Mouse (Mus musculus) heart, postnatal 10 days (tissue): ENCODE data around the gene Med13l. TPM values are rescaled to one million over a fixed set of nuclear protein-coding genes. Genes with fewer than 3 reads are reported as not detected.

Source experiments
- DNase-seq, 2 experiments: peaks; one replicate each; pipeline ENCODE4 v3.0.0; 2021
- intact Hi-C: fragments of 180-260 bp; cut with DNase I; formaldehyde crosslinking; loops from one replicate; pipeline ENCODE4 v1.15.1; 2025
- total RNA-seq, 2 experiments: library from RNA; stranded (reverse); gene quantifications; 2 replicates each; pipeline ENCODE4 v1.2.3; 2021

Gene Med13l
- total RNA-seq, 2 experiments from 2014 or later = 33.8 to 41.6 TPM

GRCm38 (mm10) chr5:118716295-118717271 is 156.1 kb downstream of the Med13l start:
- no peak for DNase-seq
- intact Hi-C loops = no loop called here

GRCm38 (mm10) chr5:118717456-118717855 is 157.0 kb downstream of the Med13l start:
- intact Hi-C loops = no loop called here
- no peak for DNase-seq

- intact Hi-C loops = no loop called here
- no peak for DNase-seq
Measured at GRCm38 (mm10) chr5:118718070-118718469, 157.6 kb downstream of the Med13l start.

GRCm38 (mm10) chr5:118721416-118721815 is 160.9 kb downstream of the Med13l start:
- no peak for DNase-seq
- intact Hi-C loops = no loop called here

DNA sequence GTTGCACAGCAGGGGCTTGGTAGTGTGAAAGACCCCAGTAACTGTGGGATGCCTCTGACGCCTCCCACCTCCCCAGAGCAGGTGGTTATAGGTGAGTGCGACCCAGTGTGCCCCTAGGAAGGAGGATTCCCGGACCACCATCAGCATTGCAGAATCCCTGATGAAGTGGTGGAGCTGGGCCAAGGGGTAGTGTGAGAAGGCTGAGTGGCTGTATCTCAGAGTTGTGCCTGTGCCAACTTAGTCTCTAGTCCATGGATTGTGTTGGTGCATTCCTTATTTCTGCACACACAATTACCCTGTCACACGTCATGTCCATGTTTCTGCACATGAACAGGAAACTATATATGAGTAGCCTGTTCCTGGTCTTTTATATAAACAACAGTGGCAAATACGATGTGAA is 161.4 kb downstream of the Med13l start:
- intact Hi-C loops = no loop called here

DNA sequence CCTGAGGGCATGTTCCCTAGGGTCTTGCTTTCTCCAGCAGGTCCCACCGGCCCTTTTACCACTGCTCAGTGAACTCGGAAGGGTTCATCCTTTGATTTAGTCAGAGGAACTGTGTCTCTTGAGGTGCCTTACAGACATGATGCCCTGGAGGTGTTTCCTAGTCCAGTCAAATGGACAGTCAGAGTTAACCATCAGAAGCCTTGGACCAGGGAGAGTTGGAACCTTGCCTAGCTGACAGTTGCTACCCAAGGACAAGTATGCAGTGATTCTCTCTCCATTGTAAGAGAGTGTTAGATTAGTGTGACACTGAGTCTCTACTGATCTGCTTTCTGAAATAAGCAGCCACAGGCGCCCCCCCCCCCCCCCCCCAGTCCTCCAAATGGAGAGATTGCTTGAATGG is 162.0 kb downstream of the Med13l start:
- DNase-seq = no peak
- intact Hi-C loops = no loop called here

More for the DNA sequence above, 161.4 kb downstream of the Med13l start:
- DNase-seq = no peak

DNA sequence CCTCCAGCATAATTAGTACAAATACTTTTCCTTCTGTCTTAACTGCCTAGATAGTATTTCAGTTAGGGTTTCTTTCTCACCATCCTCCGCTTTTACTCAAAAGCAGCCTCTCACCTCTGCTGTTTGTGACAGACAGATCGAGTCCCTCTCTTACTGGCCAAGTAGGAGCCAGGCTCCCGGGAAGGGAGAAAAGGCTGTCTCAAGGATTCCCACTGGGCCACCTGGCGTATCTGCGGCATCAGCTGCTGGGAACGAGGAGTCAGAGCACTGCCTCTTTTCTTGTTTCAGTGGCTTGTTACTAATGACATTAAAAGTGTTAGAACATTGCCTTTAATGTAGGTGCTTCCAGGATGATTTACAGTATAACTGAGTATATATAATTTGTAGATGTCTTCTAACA is 164.9 kb downstream of the Med13l start:
- intact Hi-C loops = no loop called here
- no peak for DNase-seq

GRCm38 (mm10) chr5:118725886-118726505 is 165.5 kb downstream of the Med13l start:
- DNase-seq = no peak
- intact Hi-C loops = no loop called here

DNA sequence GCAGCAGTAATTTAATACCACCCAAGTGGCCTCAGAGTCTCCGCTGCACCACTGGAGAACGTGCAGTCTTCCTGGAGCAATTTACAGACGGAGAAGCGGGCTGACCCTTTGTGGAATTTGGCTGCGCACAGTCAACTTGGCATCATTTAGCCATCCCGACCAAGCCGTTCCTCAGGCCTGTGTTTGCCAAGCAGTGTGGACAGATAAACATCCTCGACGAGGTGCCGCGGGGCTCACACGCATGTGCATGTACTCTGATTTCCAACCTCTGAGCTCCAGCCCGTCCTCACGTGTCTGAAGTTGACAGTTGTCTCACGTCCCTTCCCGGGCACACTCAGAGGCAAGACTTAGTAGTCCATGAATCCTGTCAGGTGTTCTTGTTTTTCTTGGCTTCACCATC is 166.9 kb downstream of the Med13l start:
- intact Hi-C loops = no loop called here
- no peak for DNase-seq

GRCm38 (mm10) chr5:118732221-118732620 is 171.7 kb downstream of the Med13l start:
- DNase-seq = no peak
- intact Hi-C loops = no loop called here

DNA sequence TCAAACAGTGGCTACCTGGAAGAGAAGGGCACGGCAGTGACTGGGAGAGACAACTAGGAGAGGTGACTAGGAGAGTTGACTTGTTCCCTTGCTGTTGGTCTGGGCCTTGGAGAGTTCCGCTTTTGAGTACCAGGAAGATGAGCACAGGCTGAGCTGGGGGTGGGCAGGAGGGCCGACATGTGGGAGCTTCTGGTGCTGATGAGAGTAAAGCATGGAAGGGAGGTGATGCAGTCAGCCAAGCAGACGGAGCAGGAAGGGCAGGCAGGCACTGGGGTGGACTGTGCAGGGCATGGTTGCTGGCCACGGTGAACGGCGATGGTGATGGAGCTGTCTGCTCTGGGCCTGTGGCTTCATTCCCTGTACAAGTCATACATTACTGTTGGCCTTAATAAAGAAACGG is 172.2 kb downstream of the Med13l start:
- intact Hi-C loops = no loop called here
- DNase-seq = no peak

DNA sequence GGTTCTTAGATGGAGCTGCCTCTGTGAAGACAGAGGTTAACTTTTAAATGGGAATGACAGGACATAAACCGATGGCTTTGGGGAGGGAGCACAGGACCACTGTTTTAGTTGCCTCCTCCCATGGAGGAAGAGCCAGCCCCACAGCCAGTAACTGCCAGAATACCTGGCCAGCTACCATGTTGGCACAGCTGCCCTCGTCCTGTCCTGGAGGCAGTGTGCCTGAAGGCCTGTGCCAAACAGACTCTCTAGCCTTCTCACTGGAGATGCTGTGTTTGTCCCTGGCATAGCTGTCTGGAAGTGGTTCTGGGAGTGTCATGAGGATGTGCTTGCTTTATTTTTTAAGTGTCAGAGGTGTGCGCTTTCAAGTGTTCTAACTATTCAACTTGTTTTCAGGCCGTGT is 173.1 kb downstream of the Med13l start:
- intact Hi-C loops = no loop called here
- no peak for DNase-seq

- intact Hi-C loops = no loop called here
- no peak for DNase-seq
Measured at GRCm38 (mm10) chr5:118734455-118734854, 174.0 kb downstream of the Med13l start.

GRCm38 (mm10) chr5:118735738-118736137 is 175.3 kb downstream of the Med13l start:
- intact Hi-C loops = loop anchor here (2.0 kb wide), 1 partner anchor 141 kb away; no protein-coding TSS in a partner anchor
- no peak for DNase-seq

DNA sequence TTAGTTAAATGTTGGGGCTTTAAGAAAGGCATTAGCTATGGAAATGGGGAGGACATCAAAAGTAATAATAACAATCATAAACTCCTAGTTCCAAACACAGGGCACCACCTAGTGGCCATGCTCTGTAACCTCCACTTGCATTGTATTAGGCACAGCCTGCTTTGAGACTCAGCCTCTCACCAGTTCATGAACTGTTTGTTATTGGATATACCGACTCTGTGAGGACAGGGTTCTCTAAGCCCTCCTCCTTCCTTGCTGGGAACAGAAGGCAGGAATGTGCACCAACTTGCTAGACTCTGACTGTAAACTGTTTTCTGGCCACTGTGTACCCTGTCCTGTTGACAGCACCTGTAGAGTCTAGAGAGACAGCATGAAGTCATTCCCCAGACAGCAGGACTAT is 177.1 kb downstream of the Med13l start:
- intact Hi-C loops = loop anchor here (1.0 to 2.0 kb wide), 3 partner anchors 143 to 468 kb away; no protein-coding TSS in a partner anchor
- DNase-seq = peak; percentile 68 to 82

DNA sequence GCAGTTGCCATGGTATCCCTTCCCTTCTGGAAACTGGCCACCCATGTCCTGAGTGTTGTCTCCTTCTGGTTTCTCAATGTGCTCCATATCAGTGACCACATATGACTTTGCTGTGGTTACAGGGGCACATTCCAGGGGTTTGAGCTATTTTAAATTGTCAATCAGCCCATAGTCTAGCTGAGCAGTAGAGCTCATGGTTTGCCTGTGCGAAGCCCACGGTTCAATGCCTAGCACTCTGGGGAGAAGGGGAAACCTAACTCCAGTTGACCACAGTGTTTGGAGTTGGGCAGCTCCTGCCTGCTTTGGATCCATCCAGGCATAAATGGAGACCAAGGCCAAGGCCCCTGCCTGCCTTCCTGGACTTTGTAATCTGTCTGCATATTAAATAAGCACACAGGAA is 182.6 kb downstream of the Med13l start:
- intact Hi-C loops = no loop called here
- no peak for DNase-seq

GRCm38 (mm10) chr5:118747026-118747425 is 186.5 kb downstream of the Med13l start:
- intact Hi-C loops = no loop called here
- peak in 1 of 2 experiments; percentile 12 for DNase-seq

- DNase-seq = no peak
- intact Hi-C loops = no loop called here
Measured at GRCm38 (mm10) chr5:118751446-118752179, 191.1 kb downstream of the Med13l start.

DNA sequence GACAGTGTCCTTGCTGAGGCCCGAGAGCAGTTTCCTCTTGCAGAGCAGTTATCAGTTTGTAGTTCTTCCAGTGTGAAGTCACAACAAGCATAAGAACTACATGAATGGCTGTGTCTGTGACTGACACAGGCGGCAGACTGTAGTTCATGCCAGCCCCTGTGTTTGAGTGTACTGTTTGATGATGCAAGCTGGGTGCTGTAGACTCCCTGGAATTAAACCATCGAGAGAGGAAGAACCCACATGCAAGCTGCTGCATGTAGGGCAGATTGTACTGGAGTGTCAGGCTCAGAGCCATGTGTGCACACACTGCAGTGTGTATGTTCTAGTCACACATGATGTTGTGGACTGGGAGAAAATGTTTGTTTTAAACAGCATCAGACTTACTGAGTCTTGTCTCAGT is 192.4 kb downstream of the Med13l start:
- intact Hi-C loops = no loop called here
- DNase-seq = no peak

DNA sequence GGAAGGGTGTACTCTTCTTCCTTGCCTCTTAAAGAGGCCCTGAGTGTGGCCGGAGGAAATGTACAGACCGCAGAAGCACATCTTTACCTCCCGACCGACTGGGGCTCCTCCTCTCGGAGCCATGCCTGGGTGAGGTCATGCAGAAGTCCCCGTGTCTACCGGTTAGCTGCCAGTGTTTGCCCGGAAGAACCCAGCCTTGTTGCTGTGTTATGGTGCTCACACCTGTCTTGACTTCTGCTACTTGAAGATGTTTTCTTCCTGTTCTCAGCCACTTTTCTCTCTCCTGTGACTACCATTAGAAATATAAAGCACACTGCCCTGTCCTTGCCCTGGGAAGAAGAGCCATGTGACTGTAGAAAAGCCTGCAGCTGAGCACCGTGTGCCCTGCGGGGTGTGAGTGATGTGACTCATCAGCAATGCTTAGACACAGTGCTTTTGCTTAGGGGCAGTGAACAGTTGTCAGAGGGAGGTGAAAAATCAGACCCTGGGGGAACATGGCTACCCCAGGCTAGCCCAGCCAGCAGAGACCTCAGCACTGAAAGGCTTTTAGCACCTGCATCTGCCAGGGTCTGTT is 193.1 kb downstream of the Med13l start:
- peak; percentile 25 to 35 for DNase-seq
- intact Hi-C loops = no loop called here
